Mouse (Mus musculus): ENCODE results near the gene Trim15.

- no peak for TF ChIP-seq CTCF (IDR thresholded peaks at IDR 0.05; ENCODE audit: borderline replicate concordance, extremely low read depth, insufficient read depth, insufficient read length)
- no peak for TF ChIP-seq POLR2A (IDR thresholded peaks at IDR 0.05; ENCODE audit: borderline replicate concordance, extremely low read depth, insufficient read depth, insufficient read length, poor library complexity, severe bottlenecking)
Measured at GRCm38 (mm10) chr17:36885132-36885790, 18.3 kb upstream of the Trim15 start.

Measured in brain, embryonic 14.5 days (tissue).